Mouse (Mus musculus) heart, adult 2 months (tissue): ENCODE data around the gene Bcl10.

ENCODE experiments used
- CTCF ChIP-seq: fragments of 200-600 bp; IDR thresholded peaks from 2 replicates; pipeline ENCODE4 v1.8.1; 2022; ENCODE audit warnings: antibody characterized with exemption, mild to moderate bottlenecking, moderate library complexity
- POLR2A ChIP-seq: fragments of 200-500 bp; IDR thresholded peaks from 2 replicates; pipeline ENCODE4 v1.6.1; 2011; ENCODE audit warnings: mild to moderate bottlenecking, low read depth, low read length, control low read depth; ENCODE audit not compliant: insufficient read depth

- TF ChIP-seq POLR2A (no peak), CTCF (peak; percentile 72)
Observed at GRCm38 (mm10) chr3:145950034-145950814, 27.6 kb downstream of the Bcl10 start.
